Mouse (Mus musculus): Measurements from ENCODE around the gene AI597479. TPM values are rescaled to one million over a fixed set of nuclear protein-coding genes. Genes with fewer than 3 reads are reported as not detected.

The AI597479 gene
- polyA plus RNA-seq, 1 experiment: 5.0 TPM

- peak; percentile 82 for DNase-seq
- WGBS: 7% methylated on average over 102 of the region's 102 CpGs
- Histone ChIP-seq H3K27ac (ENCODE audit: insufficient read depth, low read depth, low read length) (peak overlapping the region; percentile 49), H3K4me1 (ENCODE audit: control insufficient read depth, insufficient read depth, low read length) (peaks cover 14% of the 10 kb centered on the region; the same call in 1 of the 2 replicates), H3K36me3 (ENCODE audit: control insufficient read depth, insufficient read depth, low read length) (no peaks in the 10 kb centered on the region), H3K4me3 (ENCODE audit: insufficient read depth, low read depth, low read length) (peak overlapping the region; percentile 71), H3K27me3 (replicated peaks; ENCODE audit: control insufficient read depth, insufficient read depth, low read length) (no peaks in the 10 kb centered on the region)
- TF ChIP-seq CTCF (conservative IDR thresholded peaks at IDR 0.05; ENCODE audit: insufficient read depth, insufficient read length, low read depth, low read length) (no peak), POLR2A (IDR thresholded peaks at IDR 0.05; ENCODE audit: low read depth, low read length) (no peak)
Measured at GRCm38 (mm10) chr1:43092056-43093015, 6.2 kb upstream of the AI597479 start.

GRCm38 (mm10) chr1:43094206-43094605 lies 4.3 kb upstream of the AI597479 start:
- Histone ChIP-seq H3K4me1 (ENCODE audit: control insufficient read depth, insufficient read depth, low read length) (peaks cover 10% of the 10 kb centered on the region; the same call in 1 of the 2 replicates), H3K27ac (ENCODE audit: insufficient read depth, low read depth, low read length) (no peak overlapping the region), H3K36me3 (ENCODE audit: control insufficient read depth, insufficient read depth, low read length) (no peaks in the 10 kb centered on the region), H3K27me3 (replicated peaks; ENCODE audit: control insufficient read depth, insufficient read depth, low read length) (no peaks in the 10 kb centered on the region), H3K4me3 (ENCODE audit: insufficient read depth, low read depth, low read length) (no peak overlapping the region)
- WGBS: 96% methylated on average over 2 of the region's 2 CpGs
- DNase-seq: no peak
- TF ChIP-seq CTCF (conservative IDR thresholded peaks at IDR 0.05; ENCODE audit: insufficient read depth, insufficient read length, low read depth, low read length): no peak

GRCm38 (mm10) chr1:43108729-43109128 lies 10.2 kb downstream of the AI597479 start:
- H3K36me3 ChIP-seq (ENCODE audit: control insufficient read depth, insufficient read depth, low read length): 0 out of 2 replicates have a peak, but pooled peaks cover 1% of the 10 kb centered on the region
- no peaks in the 10 kb centered on the region; the same call in 1 of the 2 replicates for H3K4me1 ChIP-seq (ENCODE audit: control insufficient read depth, insufficient read depth, low read length)
- no peak for DNase-seq
- TF ChIP-seq POLR2A (IDR thresholded peaks at IDR 0.05; ENCODE audit: low read depth, low read length): no peak
- no peak for TF ChIP-seq CTCF (conservative IDR thresholded peaks at IDR 0.05; ENCODE audit: insufficient read depth, insufficient read length, low read depth, low read length)
- H3K4me3 ChIP-seq (ENCODE audit: insufficient read depth, low read depth, low read length): no peak overlapping the region
- no peak overlapping the region for H3K27ac ChIP-seq (ENCODE audit: insufficient read depth, low read depth, low read length)
- H3K27me3 ChIP-seq (replicated peaks; ENCODE audit: control insufficient read depth, insufficient read depth, low read length): no peaks in the 10 kb centered on the region
- WGBS: 78% methylated on average over 2 of the region's 2 CpGs

GRCm38 (mm10) chr1:43110556-43110955 lies 12.0 kb downstream of the AI597479 start:
- H3K27me3 ChIP-seq (replicated peaks; ENCODE audit: control insufficient read depth, insufficient read depth, low read length): no peaks in the 10 kb centered on the region
- peak; percentile 54 for DNase-seq
- 49% methylated on average over 4 of the region's 4 CpGs for WGBS
- H3K4me3 ChIP-seq (ENCODE audit: insufficient read depth, low read depth, low read length): no peak overlapping the region
- no peak overlapping the region for H3K27ac ChIP-seq (ENCODE audit: insufficient read depth, low read depth, low read length)
- H3K4me1 ChIP-seq (ENCODE audit: control insufficient read depth, insufficient read depth, low read length): no peaks in the 10 kb centered on the region; the same call in 1 of the 2 replicates
- H3K36me3 ChIP-seq (ENCODE audit: control insufficient read depth, insufficient read depth, low read length): peaks cover 1% of the 10 kb centered on the region; the same call in 1 of the 2 replicates
- TF ChIP-seq CTCF (conservative IDR thresholded peaks at IDR 0.05; ENCODE audit: insufficient read depth, insufficient read length, low read depth, low read length) (peak; percentile 87), POLR2A (IDR thresholded peaks at IDR 0.05; ENCODE audit: low read depth, low read length) (no peak)

- TF ChIP-seq POLR2A (IDR thresholded peaks at IDR 0.05; ENCODE audit: low read depth, low read length): no peak
- TF ChIP-seq CTCF (conservative IDR thresholded peaks at IDR 0.05; ENCODE audit: insufficient read depth, insufficient read length, low read depth, low read length): peak; percentile 70
- WGBS: 91% methylated on average over 2 of the region's 2 CpGs
- Histone ChIP-seq H3K27me3 (replicated peaks; ENCODE audit: control insufficient read depth, insufficient read depth, low read length) (no peaks in the 10 kb centered on the region), H3K4me1 (ENCODE audit: control insufficient read depth, insufficient read depth, low read length) (peaks cover 5% of the 10 kb centered on the region; the same call in 1 of the 2 replicates), H3K4me3 (ENCODE audit: insufficient read depth, low read depth, low read length) (no peak overlapping the region), H3K36me3 (ENCODE audit: control insufficient read depth, insufficient read depth, low read length) (peaks cover 1% of the 10 kb centered on the region; the same call in 1 of the 2 replicates), H3K27ac (ENCODE audit: insufficient read depth, low read depth, low read length) (no peak overlapping the region)
- peak; percentile 80 for DNase-seq
Measured at GRCm38 (mm10) chr1:43112882-43113281, 14.4 kb downstream of the AI597479 start.

- no peak overlapping the region for H3K4me3 ChIP-seq (ENCODE audit: insufficient read depth, low read depth, low read length)
- no peak for TF ChIP-seq CTCF (conservative IDR thresholded peaks at IDR 0.05; ENCODE audit: insufficient read depth, insufficient read length, low read depth, low read length)
- no peak for TF ChIP-seq POLR2A (IDR thresholded peaks at IDR 0.05; ENCODE audit: low read depth, low read length)
- peaks cover 1% of the 10 kb centered on the region for H3K36me3 ChIP-seq (ENCODE audit: control insufficient read depth, insufficient read depth, low read length)
- peaks cover 5% of the 10 kb centered on the region; the same call in 1 of the 2 replicates for H3K4me1 ChIP-seq (ENCODE audit: control insufficient read depth, insufficient read depth, low read length)
- peak; percentile 93 for DNase-seq
- H3K27ac ChIP-seq (ENCODE audit: insufficient read depth, low read depth, low read length): no peak overlapping the region; the same call in 1 of the 2 replicates
- WGBS: 67% methylated on average over 8 of the region's 8 CpGs
- H3K27me3 ChIP-seq (replicated peaks; ENCODE audit: control insufficient read depth, insufficient read depth, low read length): no peaks in the 10 kb centered on the region
Measured at GRCm38 (mm10) chr1:43117435-43117834, 18.9 kb downstream of the AI597479 start.

GRCm38 (mm10) chr1:43120950-43121349 lies 22.4 kb downstream of the AI597479 start:
- Histone ChIP-seq H3K4me3 (ENCODE audit: insufficient read depth, low read depth, low read length) (no peak overlapping the region), H3K27me3 (replicated peaks; ENCODE audit: control insufficient read depth, insufficient read depth, low read length) (no peaks in the 10 kb centered on the region), H3K4me1 (ENCODE audit: control insufficient read depth, insufficient read depth, low read length) (peaks cover 5% of the 10 kb centered on the region; the same call in 1 of the 2 replicates), H3K27ac (ENCODE audit: insufficient read depth, low read depth, low read length) (no peak overlapping the region), H3K36me3 (ENCODE audit: control insufficient read depth, insufficient read depth, low read length) (no peaks in the 10 kb centered on the region; the same call in 1 of the 2 replicates)
- whole genome bisulfite sequencing: 96% methylated on average over 5 of the region's 5 CpGs
- TF ChIP-seq CTCF (conservative IDR thresholded peaks at IDR 0.05; ENCODE audit: insufficient read depth, insufficient read length, low read depth, low read length) (no peak), POLR2A (IDR thresholded peaks at IDR 0.05; ENCODE audit: low read depth, low read length) (no peak)
- no peak for DNase-seq

Data from kidney, adult 2 months (tissue).